Mouse (Mus musculus) cerebellum, postnatal 10 days (tissue): ENCODE data around the gene Ispd.
"Not testable (repeated sequence)": the region's sequence is repeated elsewhere in the genome, so short reads cannot be mapped to it uniquely, and the experiment has no call there.

ENCODE experiments used
- DNase-seq, 2 experiments: peaks; one replicate each; pipeline ENCODE4 v3.0.0; 2021; ENCODE audit warnings: mixed read lengths in 2 of 2

The Ispd gene

DNA sequence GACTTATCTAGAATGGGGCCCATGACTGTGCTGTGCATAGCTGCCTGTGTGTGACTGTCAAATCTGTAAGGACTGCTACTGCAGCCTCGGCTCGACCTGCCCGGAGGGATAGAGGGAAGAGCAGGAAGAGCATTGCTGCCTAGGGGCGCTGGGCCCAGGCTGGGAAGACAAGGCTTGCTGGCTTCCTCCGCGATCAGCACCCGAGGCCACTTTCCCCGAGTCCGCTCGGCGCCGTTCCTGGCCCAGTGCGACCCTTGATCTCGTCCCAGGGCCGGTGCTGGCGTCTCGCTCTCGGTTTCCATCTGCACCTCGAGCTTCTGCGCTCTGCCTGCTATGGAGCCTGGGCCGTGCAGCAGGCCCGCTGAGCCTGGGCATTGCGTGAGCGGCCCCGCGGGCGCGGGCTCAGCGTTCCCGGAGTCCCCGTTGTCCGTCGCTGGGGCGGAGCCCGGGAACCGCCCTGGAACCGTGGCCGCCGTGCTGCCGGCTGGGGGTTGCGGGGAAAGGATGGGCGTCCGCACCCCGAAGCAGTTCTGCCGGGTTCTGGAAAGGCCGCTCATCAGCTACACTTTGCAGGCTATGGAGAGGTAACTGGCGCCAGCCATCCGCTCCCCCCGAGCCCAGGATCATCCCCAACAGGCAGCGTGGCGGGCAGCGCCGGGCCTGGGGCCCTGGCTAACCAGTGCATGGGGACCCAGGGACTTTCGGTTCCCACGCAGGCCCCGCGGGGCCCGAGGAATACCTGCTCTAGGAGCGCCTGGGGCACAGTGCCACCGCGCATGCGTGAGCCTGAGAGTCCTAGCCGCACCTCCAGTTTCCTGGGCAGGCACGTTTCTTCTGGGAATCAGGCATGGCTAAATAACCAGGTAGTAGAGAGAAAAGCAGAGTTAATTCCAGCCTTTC lies at the start of gene Ispd, which contains the start of gene D630036H23Rik:
Ispd (plus strand) TSS at position 10 of the 900 bp plus-strand sequence.
D630036H23Rik (minus strand) TSS at position 741 of the 900 bp plus-strand sequence.
- peak; percentile 94 for DNase-seq

GRCm38 (mm10) chr12:36332676-36333075 lies 48.6 kb upstream of the Ispd start:
- DNase-seq, result peak; percentile 38 to 51

DNA sequence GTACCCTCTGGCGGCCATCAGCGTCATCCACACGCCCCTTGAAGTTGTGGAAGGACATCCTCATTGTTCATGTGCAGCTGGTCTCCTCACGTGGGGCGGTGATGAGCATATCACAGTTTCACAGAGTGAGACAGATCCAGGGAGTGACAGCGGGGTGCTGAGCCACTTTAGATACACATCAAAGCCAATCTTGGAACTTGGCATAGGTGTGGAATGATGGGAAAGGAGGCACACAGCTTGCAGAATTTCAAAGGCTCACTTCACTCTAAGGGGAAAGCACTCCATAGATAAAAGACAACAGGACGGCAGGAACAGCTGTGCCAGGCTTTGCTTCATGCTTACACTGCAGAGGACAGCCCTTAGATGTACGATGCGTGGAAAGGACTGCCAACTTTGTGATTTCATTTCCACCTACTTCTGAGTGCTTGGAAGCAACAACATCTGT lies 47.4 kb upstream of the Ispd start:
- DNase-seq, result no peak

GRCm38 (mm10) chr12:36344131-36344530 lies 37.1 kb upstream of the Ispd start:
- DNase-seq, result no peak

- no peak for DNase-seq
Observed at GRCm38 (mm10) chr12:36360064-36360463, 21.2 kb upstream of the Ispd start.

- no peak for DNase-seq
Observed at GRCm38 (mm10) chr12:36360693-36361092, 20.6 kb upstream of the Ispd start.

DNA sequence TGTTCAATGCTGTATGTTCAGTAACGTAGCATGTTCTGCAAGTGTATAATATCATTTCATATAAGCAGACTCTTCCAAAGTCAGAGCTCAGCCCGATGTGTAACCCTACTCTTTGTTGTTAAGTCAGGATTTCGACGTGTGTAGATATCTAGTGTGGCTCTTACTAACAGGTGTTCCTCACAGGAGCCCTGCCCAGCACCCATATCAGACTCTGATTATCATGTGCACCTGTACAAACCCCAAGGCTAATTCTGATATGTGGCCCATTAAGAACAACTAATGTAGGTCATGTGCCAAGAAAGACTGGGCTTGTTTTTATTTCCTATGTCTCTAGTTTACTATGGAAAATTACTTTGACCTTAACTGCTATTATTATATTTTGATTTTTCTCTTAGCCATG lies 17.2 kb upstream of the Ispd start:
- DNase-seq, result no peak

- no peak for DNase-seq
Observed at GRCm38 (mm10) chr12:36373237-36373998, 7.8 kb upstream of the Ispd start.

DNA sequence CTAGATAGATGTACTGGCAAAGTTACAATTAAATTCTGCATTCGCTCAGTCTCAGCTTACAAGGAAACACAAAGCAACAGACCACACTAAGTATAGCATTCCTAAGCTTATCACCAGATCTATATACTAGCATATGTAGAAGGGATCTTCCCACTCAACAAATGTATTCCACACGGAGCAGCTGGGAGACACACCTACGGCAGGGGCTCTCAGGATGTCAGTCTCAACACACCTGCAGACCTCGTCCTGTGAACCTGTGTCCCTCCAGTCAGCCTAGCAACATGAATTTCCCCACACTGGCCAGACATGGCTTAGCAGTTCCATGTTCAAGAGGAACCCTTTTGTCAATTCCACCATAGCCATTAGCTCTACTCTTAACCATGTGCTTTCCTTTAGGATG lies 4.9 kb upstream of the Ispd start:
- DNase-seq, result not testable (repeated sequence)

DNA sequence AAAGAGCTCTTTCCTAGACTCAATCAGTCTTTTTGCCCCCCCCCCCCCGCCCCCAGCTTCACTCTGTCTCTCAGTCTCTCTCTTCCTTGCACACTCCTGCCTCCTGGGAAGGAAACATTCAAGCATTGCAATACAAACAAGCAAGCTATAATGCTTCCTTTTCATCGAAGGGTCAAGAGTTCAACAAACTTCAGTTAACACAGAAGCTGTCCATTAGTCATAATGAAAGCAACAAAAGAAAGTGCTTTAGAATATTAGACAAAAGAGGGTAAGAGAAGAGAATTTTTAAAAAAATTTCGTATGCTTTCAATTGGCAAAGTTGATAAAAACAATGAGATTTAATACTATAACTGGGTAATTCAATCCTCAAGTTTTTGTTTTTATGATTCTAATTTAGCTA lies 996 bp upstream of the Ispd start:
- DNase-seq, result no peak

DNA sequence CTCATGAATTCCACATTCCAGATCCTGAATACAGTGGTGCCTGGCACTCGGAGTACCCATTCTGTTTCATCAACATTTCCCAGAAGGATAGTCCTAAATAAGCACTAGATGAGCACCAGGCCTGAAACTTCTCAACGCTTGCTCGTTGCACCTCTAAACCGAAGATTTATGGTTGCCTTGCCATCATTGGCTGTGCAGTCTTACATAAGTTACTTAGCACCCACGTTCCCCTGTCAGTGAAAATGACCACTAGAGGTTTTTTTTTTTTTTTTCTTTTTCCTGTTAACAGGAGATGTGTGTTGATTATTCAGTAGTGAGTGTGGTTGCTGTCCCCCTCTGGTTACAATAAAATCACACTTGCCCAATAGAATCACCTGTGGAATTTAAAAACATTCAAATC lies 444 bp upstream of the Ispd start:
- peak in 1 of 2 experiments; percentile 26 for DNase-seq

DNA sequence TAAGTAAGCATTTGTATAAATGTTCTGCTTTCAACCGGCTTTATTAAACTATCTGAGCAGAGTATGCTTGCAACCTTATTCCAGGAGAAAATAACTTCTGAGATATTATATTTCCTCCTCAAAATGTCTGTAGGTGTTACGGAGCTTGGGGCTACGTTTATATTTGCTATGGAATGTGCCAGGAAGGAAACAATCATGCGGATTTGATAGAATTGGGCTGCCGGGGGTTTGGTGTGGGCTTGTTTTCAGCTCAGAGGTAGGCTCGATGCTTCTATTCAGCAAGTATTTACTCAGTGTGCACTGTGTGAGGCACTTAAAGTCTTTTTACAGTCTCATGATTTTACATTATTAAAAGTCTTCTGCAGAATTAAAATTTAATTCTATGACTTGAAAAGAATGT lies 4.1 kb downstream of the Ispd start:
- no peak for DNase-seq

DNA sequence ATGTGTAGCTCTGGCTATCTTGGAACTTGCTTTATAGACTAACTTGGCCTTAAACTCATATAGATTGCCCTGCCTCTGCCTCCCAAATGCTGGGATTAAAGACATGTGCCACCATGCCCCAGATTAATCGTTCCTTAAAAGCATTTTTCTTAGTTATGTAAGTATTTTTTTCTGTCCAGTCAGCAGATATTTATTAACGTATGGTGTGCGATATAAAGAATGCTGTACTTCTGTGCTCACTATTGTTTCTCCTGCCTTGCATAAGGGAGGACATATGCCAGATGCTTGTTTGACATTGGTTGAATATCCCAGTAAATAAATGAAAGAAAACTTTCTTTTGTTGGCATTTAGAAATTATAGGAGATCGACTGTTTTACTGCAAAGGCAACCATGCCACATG lies 5.7 kb downstream of the Ispd start:
- no peak for DNase-seq

GRCm38 (mm10) chr12:36395115-36395514 lies 13.9 kb downstream of the Ispd start:
- no peak for DNase-seq

GRCm38 (mm10) chr12:36423677-36424076 lies 42.4 kb downstream of the Ispd start:
- DNase-seq, result peak in 1 of 2 experiments; percentile 11

GRCm38 (mm10) chr12:36425258-36425657 lies 44.0 kb downstream of the Ispd start:
- no peak for DNase-seq

DNA sequence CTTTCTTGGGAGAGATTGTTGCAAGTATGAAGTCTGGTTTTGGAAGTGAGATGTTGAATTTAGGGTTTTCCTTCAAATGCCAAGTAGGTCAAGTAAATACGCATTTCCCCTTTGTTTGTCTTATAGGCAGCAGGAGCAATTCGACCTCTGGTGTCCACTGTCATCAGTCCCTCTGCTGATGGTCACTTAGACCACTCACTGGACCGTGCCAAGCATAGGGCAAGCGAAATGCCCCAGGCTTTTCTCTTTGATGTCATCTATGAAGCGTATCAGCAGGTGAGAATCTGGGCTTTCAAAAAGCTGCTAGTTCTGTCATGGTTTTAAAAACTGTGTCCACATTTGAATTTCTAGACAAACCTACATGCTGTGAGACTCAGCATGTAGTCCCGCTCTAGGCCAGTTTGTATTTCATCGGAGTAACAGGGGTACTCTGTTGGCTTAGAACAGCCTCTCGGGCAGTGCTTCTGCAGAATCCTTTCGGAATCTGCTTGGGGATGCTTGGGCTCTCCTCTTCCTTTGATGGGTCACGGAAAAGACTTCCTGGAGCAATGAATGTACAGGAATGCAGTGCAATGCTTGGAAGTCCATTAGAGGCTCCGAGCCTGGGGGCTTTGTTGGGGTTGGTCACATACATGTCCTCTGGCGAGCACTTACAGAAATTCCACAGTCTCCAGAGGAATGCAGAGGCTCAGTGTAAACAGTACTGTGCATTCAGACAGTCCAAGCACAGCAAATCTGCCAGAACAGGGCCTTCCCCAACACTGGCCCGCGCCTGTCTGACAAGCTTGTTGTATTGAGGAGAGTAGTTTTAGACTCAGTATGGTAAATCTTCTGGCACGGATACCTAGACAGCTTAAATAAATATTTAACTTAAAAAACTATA lies 45.2 kb downstream of the Ispd start:
- DNase-seq, result no peak

- DNase-seq, result no peak
Observed at GRCm38 (mm10) chr12:36436956-36437355, 55.7 kb downstream of the Ispd start.

- no peak for DNase-seq
Observed at GRCm38 (mm10) chr12:36439396-36439795, 58.1 kb downstream of the Ispd start.

DNA sequence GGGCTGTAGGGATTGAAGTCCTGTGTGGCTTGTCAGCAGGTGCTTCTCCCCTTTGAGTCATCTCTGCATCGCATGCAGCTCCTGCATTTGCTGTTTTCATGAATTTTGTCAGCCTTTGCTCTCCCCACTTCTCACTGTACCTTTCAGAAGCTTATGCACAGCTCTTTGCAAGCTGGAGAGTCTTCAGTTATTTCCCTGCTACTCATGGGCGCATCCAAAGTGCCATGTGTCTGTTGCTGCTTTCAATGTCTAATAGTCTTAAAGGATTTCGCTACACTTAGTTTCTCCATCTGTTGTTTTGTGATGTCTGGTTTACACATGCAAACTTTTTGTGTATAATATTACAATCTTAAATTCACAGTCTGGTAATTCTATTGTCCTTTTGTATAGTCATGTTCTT lies 74.8 kb downstream of the Ispd start:
- DNase-seq, result no peak

GRCm38 (mm10) chr12:36457726-36458125 lies 76.5 kb downstream of the Ispd start:
- DNase-seq, result no peak

GRCm38 (mm10) chr12:36468325-36469044 lies 87.2 kb downstream of the Ispd start:
- DNase-seq, result no peak
